Mouse (Mus musculus): ENCODE results near the gene Lrfn3. TPM values are rescaled to one million over a fixed set of nuclear protein-coding genes. Genes with fewer than 3 reads are reported as not detected.

Lrfn3 gene
- polyA plus RNA-seq, 1 experiment from 2014 or later, result 6.6 TPM

DNA sequence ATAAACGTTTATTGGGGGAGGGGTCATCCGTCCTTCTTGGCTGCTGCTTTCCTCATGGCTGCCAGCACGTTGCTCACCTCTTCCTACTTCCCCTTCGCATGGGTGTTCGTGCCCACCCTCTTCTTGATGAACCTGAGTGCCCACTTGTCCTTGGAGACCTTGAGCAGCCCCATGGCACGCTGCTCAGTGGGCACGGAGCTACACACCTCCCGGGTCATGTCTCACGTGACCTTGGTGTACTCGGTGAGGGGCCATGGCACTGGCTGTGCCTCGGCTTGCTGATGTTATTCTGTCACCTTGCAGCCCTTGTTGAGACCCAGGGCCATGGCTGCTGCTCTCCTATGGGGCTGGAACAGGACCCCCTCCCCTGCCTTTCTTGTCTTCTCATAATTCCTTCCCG, 52.4 kb downstream of the Lrfn3 start:
- 82% methylated on average over 12 of the region's 12 CpGs for WGBS
- Histone ChIP-seq H3K36me3 (peaks cover 26% of the 10 kb centered on the region), H3K27me3 (no peaks in the 10 kb centered on the region), H3K27ac (replicated peaks) (no peak overlapping the region), H3K4me1 (peaks cover 30% of the 10 kb centered on the region), H3K9me3 (replicated peaks) (no peaks in the 10 kb centered on the region), H3K4me2 (replicated peaks) (no peak overlapping the region), H3K9ac (no peak overlapping the region), H3K4me3 (replicated peaks) (no peak overlapping the region)
- ATAC-seq (ENCODE audit: insufficient number of reproducible peaks, low FRiP score, low TSS enrichment, low read depth), result no peak

GRCm38 (mm10) chr7:30309395-30310129, 53.0 kb downstream of the Lrfn3 start:
- Histone ChIP-seq H3K27ac (replicated peaks) (peak overlapping the region; percentile 72; the same call in 1 of the 2 replicates), H3K9ac (peak overlapping the region; percentile 63), H3K27me3 (no peaks in the 10 kb centered on the region), H3K4me3 (replicated peaks) (peak overlapping the region; percentile 71), H3K9me3 (replicated peaks) (no peaks in the 10 kb centered on the region), H3K36me3 (peaks cover 28% of the 10 kb centered on the region), H3K4me2 (replicated peaks) (peak overlapping the region; percentile 83), H3K4me1 (peaks cover 25% of the 10 kb centered on the region)
- 62% methylated on average over 15 of the region's 15 CpGs for WGBS
- ATAC-seq (ENCODE audit: insufficient number of reproducible peaks, low FRiP score, low TSS enrichment, low read depth), result no peak

DNA sequence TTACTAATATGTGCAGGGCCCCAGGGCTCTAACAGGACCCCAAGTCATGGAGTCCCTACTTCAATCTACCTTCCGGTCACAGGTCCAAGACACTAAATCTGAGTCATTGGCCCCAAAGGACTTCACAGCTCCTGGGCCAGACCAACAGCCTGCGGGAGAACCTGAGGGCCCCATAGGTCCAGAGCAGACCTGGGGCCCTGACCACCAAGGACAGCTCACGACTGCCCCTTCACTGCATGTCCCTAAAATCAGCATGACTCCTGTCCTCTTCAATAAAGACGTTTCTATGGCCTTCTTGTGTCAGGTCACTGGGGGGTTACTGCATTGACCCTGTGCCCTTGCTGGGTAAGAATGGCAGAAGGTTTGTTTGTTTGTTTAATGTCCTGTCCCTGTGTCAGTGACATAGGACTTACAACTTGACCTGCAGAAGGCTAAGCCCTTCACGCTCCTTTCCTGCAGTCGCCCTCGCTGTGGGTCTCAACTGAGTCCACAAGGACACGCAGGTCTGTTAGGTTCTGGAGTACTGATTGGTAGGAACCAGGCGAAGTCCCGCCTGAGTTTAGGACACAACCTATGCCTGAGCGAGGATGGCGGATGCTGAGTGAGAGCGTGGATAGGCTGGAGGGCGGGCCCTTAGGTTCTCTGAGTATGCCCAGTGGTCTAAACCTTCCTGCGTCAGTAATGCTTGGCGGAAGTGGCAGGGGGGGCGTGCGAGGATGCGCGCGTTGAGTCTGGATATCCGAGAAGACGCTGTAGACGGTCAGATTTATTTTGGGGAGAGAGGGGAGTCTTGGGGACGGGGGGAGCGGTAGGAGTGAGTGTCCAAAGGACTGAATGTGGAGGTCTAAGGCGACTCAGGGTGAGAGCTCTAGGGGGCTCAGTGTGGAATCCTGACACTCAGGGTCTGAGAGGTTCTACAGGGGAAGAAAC, 54.2 kb downstream of the Lrfn3 start, which contains the start of gene Alkbh6:
Alkbh6 (plus strand) TSS at position 642 of the 930 bp plus-strand sequence.
- ATAC-seq (ENCODE audit: insufficient number of reproducible peaks, low FRiP score, low TSS enrichment, low read depth), result peak; percentile 100
- H3K4me2 ChIP-seq (replicated peaks), result peak within 1 kb of the TSS; percentile 83
- WGBS, result 4% methylated on average over 27 of the region's 27 CpGs
- H3K9me3 ChIP-seq (replicated peaks), result no peaks in the 10 kb centered on the region
- H3K27ac ChIP-seq (replicated peaks), result peak within 1 kb of the TSS; percentile 72
- peak within 1 kb of the TSS; percentile 71 for H3K4me3 ChIP-seq (replicated peaks)
- H3K4me1 ChIP-seq, result peaks cover 21% of the 10 kb centered on the region
- H3K36me3 ChIP-seq, result peaks cover 35% of the 10 kb centered on the region
- H3K27me3 ChIP-seq, result no peaks in the 10 kb centered on the region
- peak within 1 kb of the TSS; percentile 63 for H3K9ac ChIP-seq

- H3K9ac ChIP-seq, result no peak overlapping the region
- no peak overlapping the region for H3K4me2 ChIP-seq (replicated peaks)
- peaks cover 45% of the 10 kb centered on the region for H3K36me3 ChIP-seq
- H3K4me1 ChIP-seq, result peaks cover 21% of the 10 kb centered on the region
- H3K4me3 ChIP-seq (replicated peaks), result no peak overlapping the region
- no peak for ATAC-seq (ENCODE audit: insufficient number of reproducible peaks, low FRiP score, low TSS enrichment, low read depth)
- no peaks in the 10 kb centered on the region for H3K27me3 ChIP-seq
- no peak overlapping the region for H3K27ac ChIP-seq (replicated peaks)
- 91% methylated on average over 16 of the region's 16 CpGs for WGBS
- no peaks in the 10 kb centered on the region for H3K9me3 ChIP-seq (replicated peaks)
Measured at GRCm38 (mm10) chr7:30306083-30306779, 56.3 kb downstream of the Lrfn3 start.

Other genes starting within 250 kb of the Lrfn3 start
- 14.6 and 15.4 TPM in 2 replicates for gene Zfp382, start 240.8 kb downstream of the Lrfn3 start, polyA plus RNA-seq (2015; fragmentation: Nextera tagmentation; extraction: Ambion mirVana)
- gene Zfp146, start 193.0 kb downstream of the Lrfn3 start, polyA plus RNA-seq (2015; fragmentation: Nextera tagmentation; extraction: Ambion mirVana), result 13.6 and 17.7 TPM in 2 replicates
- gene Cox7a1, start 178.6 kb downstream of the Lrfn3 start, polyA plus RNA-seq (2015; fragmentation: Nextera tagmentation; extraction: Ambion mirVana), result 6.4 and 6.5 TPM in 2 replicates
- 111 and 113 TPM in 2 replicates for gene Capns1, start 164.0 kb downstream of the Lrfn3 start, polyA plus RNA-seq (2015; fragmentation: Nextera tagmentation; extraction: Ambion mirVana)
- gene Polr2i, start 130.8 kb downstream of the Lrfn3 start, polyA plus RNA-seq (2015; fragmentation: Nextera tagmentation; extraction: Ambion mirVana), result 155 and 160 TPM in 2 replicates
- gene Tbcb, start 130.5 kb downstream of the Lrfn3 start, polyA plus RNA-seq (2015; fragmentation: Nextera tagmentation; extraction: Ambion mirVana), result 172 and 177 TPM in 2 replicates
- 0.31 and 0.39 TPM in 2 replicates for gene Ovol3, start 127.0 kb downstream of the Lrfn3 start, polyA plus RNA-seq (2015; fragmentation: Nextera tagmentation; extraction: Ambion mirVana)
- gene Thap8, start 82.7 kb downstream of the Lrfn3 start, polyA plus RNA-seq (2015; fragmentation: Nextera tagmentation; extraction: Ambion mirVana), result 0.34 and 0.49 TPM in 2 replicates
- 6.7 and 8.6 TPM in 2 replicates for gene Wdr62, start 82.4 kb downstream of the Lrfn3 start, polyA plus RNA-seq (2015; fragmentation: Nextera tagmentation; extraction: Ambion mirVana)
- 36.3 and 47.3 TPM in 2 replicates for gene Clip3, start 71.0 kb downstream of the Lrfn3 start, polyA plus RNA-seq (2015; fragmentation: Nextera tagmentation; extraction: Ambion mirVana)
- 84.9 and 92.8 TPM in 2 replicates for gene Alkbh6, start 54.1 kb downstream of the Lrfn3 start, polyA plus RNA-seq (2015; fragmentation: Nextera tagmentation; extraction: Ambion mirVana)
- 30.5 and 36.9 TPM in 2 replicates for gene Syne4, start 48.0 kb downstream of the Lrfn3 start, polyA plus RNA-seq (2015; fragmentation: Nextera tagmentation; extraction: Ambion mirVana)
- 0.60 and 1.9 TPM in 2 replicates for gene E130208F15Rik, start 41.0 kb downstream of the Lrfn3 start, polyA plus RNA-seq (2015; fragmentation: Nextera tagmentation; extraction: Ambion mirVana)
- gene Sdhaf1, start 38.9 kb downstream of the Lrfn3 start, polyA plus RNA-seq (2015; fragmentation: Nextera tagmentation; extraction: Ambion mirVana), result 17.9 and 18.8 TPM in 2 replicates
- gene Tyrobp, start 51.0 kb upstream of the Lrfn3 start, polyA plus RNA-seq (2015; fragmentation: Nextera tagmentation; extraction: Ambion mirVana), result 95.4 and 103 TPM in 2 replicates
- gene Hcst, start 57.1 kb upstream of the Lrfn3 start, polyA plus RNA-seq (2015; fragmentation: Nextera tagmentation; extraction: Ambion mirVana), result 2.2 and 2.4 TPM in 2 replicates
- gene Nfkbid, start 59.0 kb upstream of the Lrfn3 start, polyA plus RNA-seq (2015; fragmentation: Nextera tagmentation; extraction: Ambion mirVana), result 1.7 and 1.8 TPM in 2 replicates
- gene Aplp1, start 82.8 kb upstream of the Lrfn3 start, polyA plus RNA-seq (2015; fragmentation: Nextera tagmentation; extraction: Ambion mirVana), result 52.0 and 61.3 TPM in 2 replicates
- 1.1 and 1.3 TPM in 2 replicates for gene Kirrel2, start 94.9 kb upstream of the Lrfn3 start, polyA plus RNA-seq (2015; fragmentation: Nextera tagmentation; extraction: Ambion mirVana)
- gene Nphs1, start 95.5 kb upstream of the Lrfn3 start, polyA plus RNA-seq (2015; fragmentation: Nextera tagmentation; extraction: Ambion mirVana), result 0.17 TPM in 2 replicates
- not detected in 2 replicates for gene Prodh2, start 130.8 kb upstream of the Lrfn3 start, polyA plus RNA-seq (2015; fragmentation: Nextera tagmentation; extraction: Ambion mirVana)
- 12.2 and 16.2 TPM in 2 replicates for gene Arhgap33, start 172.3 kb upstream of the Lrfn3 start, polyA plus RNA-seq (2015; fragmentation: Nextera tagmentation; extraction: Ambion mirVana)
- gene Hspb6, start 189.4 kb upstream of the Lrfn3 start, polyA plus RNA-seq (2015; fragmentation: Nextera tagmentation; extraction: Ambion mirVana), result 19.9 and 22.2 TPM in 2 replicates
- 11.6 and 17.6 TPM in 2 replicates for gene Proser3, start 189.5 kb upstream of the Lrfn3 start, polyA plus RNA-seq (2015; fragmentation: Nextera tagmentation; extraction: Ambion mirVana)
- 45.6 and 46.8 TPM in 2 replicates for gene Lin37, start 197.1 kb upstream of the Lrfn3 start, polyA plus RNA-seq (2015; fragmentation: Nextera tagmentation; extraction: Ambion mirVana)
- 83.7 and 86.6 TPM in 2 replicates for gene U2af1l4, start 200.5 kb upstream of the Lrfn3 start, polyA plus RNA-seq (2015; fragmentation: Nextera tagmentation; extraction: Ambion mirVana)
- gene Gm49396, start 200.6 kb upstream of the Lrfn3 start, polyA plus RNA-seq (2015; fragmentation: Nextera tagmentation; extraction: Ambion mirVana), result 11.0 and 15.0 TPM in 2 replicates
- gene Psenen, start 200.9 kb upstream of the Lrfn3 start, polyA plus RNA-seq (2015; fragmentation: Nextera tagmentation; extraction: Ambion mirVana), result 136 and 140 TPM in 2 replicates
- 5.3 and 6.1 TPM in 2 replicates for gene Igflr1, start 202.7 kb upstream of the Lrfn3 start, polyA plus RNA-seq (2015; fragmentation: Nextera tagmentation; extraction: Ambion mirVana)
- 10.8 and 11.6 TPM in 2 replicates for gene Kmt2b, start 226.0 kb upstream of the Lrfn3 start, polyA plus RNA-seq (2015; fragmentation: Nextera tagmentation; extraction: Ambion mirVana)
- gene Zbtb32, start 236.1 kb upstream of the Lrfn3 start, polyA plus RNA-seq (2015; fragmentation: Nextera tagmentation; extraction: Ambion mirVana), result 1.5 and 1.8 TPM in 2 replicates